Mouse (Mus musculus) neural tube, embryonic 15.5 days (tissue): ENCODE measurements around the gene Grasp. TPM values are rescaled to one million over a fixed set of nuclear protein-coding genes. Genes with fewer than 3 reads are reported as not detected.
A peak's percentile ranks its signal among the peaks of the same experiment; 100 is the strongest.

Experiments
- ATAC-seq: fragments of 200-750 bp; cut with Nextera tagmentation; 2 replicates; pipeline ENCODE4 v1.8.0; 2017; ENCODE audit warnings: mild to moderate bottlenecking, moderate TSS enrichment, moderate library complexity; ENCODE audit not compliant: low FRiP score
- H3K27ac ChIP-seq: fragments of 300-500 bp; sonication (generic); replicated peaks from 2 replicates; pipeline ENCODE4 v1.5.1; 2015; ENCODE audit warnings: mild to moderate bottlenecking, inconsistent platforms
- H3K27me3 ChIP-seq: fragments of 300-500 bp; sonication (generic); replicated peaks from 2 replicates; pipeline ENCODE4 v1.6.1; 2015; ENCODE audit warnings: inconsistent platforms
- H3K36me3 ChIP-seq: fragments of 300-500 bp; sonication (generic); 2 replicates; pipeline ENCODE4 v1.6.1; 2015; ENCODE audit warnings: inconsistent platforms
- H3K4me1 ChIP-seq: fragments of 300-500 bp; sonication (generic); 2 replicates; pipeline ENCODE4 v1.6.1; 2015; ENCODE audit warnings: inconsistent platforms
- H3K4me2 ChIP-seq: fragments of 300-500 bp; sonication (generic); 2 replicates; pipeline ENCODE4 v1.6.1; 2015; ENCODE audit warnings: inconsistent platforms, mild to moderate bottlenecking, moderate library complexity
- H3K4me3 ChIP-seq: fragments of 300-500 bp; sonication (generic); replicated peaks from 2 replicates; pipeline ENCODE4 v1.5.1; 2015; ENCODE audit warnings: mild to moderate bottlenecking, inconsistent platforms
- H3K9ac ChIP-seq: fragments of 300-500 bp; sonication (generic); replicated peaks from 2 replicates; pipeline ENCODE4 v1.6.1; 2015; ENCODE audit warnings: mild to moderate bottlenecking, inconsistent platforms
- H3K9me3 ChIP-seq: fragments of 300-500 bp; sonication (generic); replicated peaks from 2 replicates; pipeline ENCODE4 v1.6.1; 2016; ENCODE audit warnings: inconsistent platforms
- WGBS: fragments of 180-500 bp; shearing (Covaris S2); methylation state at CpG from one replicate; pipeline ENCODE4 v1.1.7; 2015; ENCODE audit warnings: mixed read lengths; 5-methylcytosine and 5-hydroxymethylcytosine counted together
- microRNA-seq: library from miRNA; unstranded; fragments of <30 nt; microRNA quantifications from one replicate; pipeline ENCODE4, GENCODE M21; 2017
- polyA plus RNA-seq: library from polyadenylated mRNA; unstranded; fragments of >200 nt; fragmentation: Nextera tagmentation; extraction: Ambion mirVana; gene quantifications from 2 replicates; pipeline ENCODE4 v1.2.1, GENCODE M21; 2015

Grasp gene
- polyA plus RNA-seq, 1 experiment from 2014 or later = 2.2 TPM

DNA sequence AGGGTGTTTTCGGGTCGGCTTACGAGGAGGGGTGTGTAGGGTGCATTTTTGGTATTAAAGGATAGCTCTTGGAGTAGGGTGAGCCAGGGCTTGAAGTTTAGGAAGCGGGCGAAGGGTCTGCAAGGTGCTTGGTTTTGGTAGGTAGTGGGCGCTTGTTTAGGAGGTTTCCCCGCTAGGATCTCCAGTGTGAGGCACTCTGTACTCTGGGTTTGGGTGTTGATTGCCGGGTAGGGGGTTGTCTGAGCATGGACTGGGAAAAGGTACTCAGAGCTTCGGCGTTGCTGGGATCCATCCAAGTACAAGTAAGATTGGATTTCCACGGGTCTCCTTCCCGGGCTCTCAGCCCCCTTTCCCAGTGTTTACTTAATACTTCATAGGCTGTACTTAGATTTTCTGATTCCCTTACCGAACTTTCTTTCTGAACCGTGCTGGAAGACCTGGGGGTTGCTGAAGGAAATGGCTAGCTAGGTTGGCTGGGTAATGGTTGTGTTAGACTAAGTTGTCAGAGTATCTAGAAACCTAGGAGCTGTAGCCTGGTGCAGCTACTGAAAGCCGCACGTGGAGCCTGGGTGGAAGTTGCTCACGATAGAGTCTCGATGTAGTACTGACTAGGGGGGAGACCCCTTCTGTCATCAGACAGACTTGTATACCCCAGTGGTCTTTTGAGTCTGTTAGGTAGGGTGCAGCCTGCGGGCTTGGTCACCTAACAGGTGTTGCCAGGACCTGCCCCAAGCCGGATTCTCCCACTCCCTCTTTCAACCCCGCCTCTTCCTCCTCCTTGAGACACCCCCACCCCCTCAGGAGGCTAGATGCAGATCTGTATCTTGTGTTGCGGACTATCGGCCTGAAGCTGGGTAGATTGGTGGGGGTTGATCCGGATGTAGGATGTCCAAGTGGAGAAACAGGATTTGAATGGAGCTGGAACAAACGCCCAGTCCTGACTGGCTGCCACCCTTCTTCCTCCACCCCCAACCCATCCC lies 43.4 kb downstream of the Grasp start:
- Histone ChIP-seq H3K4me2 (peak overlapping the region; percentile 88), H3K4me3 (peak overlapping the region; percentile 45), H3K27ac (0 out of 2 replicates have a peak overlapping the region, but pooled peaks have one; percentile 14), H3K27me3 (peaks cover 34% of the 10 kb centered on the region), H3K9ac (peak overlapping the region; percentile 58), H3K36me3 (peaks cover 8% of the 10 kb centered on the region; the same call in 1 of the 2 replicates), H3K9me3 (no peaks in the 10 kb centered on the region), H3K4me1 (peaks cover 18% of the 10 kb centered on the region)
- WGBS = 7% methylated on average over 25 of the region's 25 CpGs
- 0 out of 2 replicates have a peak, but pooled peaks have one; percentile 26 for ATAC-seq

DNA sequence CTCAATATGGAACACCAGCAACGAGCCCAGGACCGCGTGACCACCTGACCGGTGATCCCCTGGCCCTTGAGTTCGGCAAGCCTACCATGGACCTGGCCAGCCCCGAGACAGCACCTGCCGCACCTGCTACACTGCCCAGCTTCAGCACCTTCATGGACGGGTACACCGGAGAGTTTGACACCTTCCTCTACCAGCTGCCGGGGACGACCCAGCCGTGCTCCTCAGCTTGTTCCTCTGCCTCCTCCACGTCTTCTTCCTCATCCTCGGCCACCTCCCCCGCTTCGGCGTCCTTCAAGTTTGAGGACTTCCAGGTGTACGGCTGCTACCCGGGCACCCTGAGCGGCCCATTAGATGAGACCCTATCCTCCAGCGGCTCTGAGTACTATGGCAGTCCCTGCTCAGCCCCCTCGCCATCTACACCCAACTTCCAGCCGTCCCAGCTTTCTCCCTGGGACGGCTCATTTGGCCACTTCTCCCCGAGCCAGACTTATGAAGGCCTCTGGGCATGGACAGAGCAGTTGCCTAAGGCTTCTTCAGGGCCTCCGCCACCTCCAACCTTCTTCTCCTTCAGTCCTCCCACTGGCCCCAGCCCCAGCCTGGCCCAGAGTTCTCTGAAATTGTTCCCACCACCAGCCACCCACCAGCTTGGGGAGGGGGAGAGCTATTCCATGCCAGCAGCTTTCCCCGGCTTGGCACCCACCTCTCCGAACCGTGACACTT lies 46.3 kb downstream of the Grasp start:
- Histone ChIP-seq H3K9me3 (no peaks in the 10 kb centered on the region), H3K9ac (peak overlapping the region; percentile 30; the same call in 1 of the 2 replicates), H3K36me3 (peaks cover 25% of the 10 kb centered on the region), H3K27me3 (peaks cover 25% of the 10 kb centered on the region), H3K4me3 (no peak overlapping the region), H3K27ac (no peak overlapping the region), H3K4me2 (no peak overlapping the region), H3K4me1 (peaks cover 18% of the 10 kb centered on the region)
- 93% methylated on average over 29 of the region's 29 CpGs for WGBS
- ATAC-seq = no peak

DNA sequence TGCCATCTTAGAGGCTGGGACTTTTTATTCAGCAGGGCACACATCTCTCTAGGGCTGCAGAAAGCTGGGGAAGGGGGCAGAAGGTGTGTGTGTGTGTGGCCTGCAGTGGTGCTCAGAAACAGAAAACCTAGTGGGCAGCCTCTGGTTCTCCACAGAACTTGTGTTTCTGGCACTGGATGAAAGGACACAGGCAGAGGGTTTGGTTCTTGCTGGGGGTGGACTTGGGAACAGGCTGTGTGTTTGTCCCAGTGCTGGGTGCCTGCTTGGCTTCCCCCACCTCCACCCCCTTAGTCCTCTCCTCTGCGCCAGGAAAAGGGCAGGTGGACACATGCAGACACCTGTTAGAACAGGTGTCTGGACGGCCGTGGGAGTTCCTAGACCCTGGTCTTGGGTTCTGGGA lies 47.1 kb downstream of the Grasp start:
- Histone ChIP-seq H3K4me2 (no peak overlapping the region), H3K4me3 (no peak overlapping the region)

DNA sequence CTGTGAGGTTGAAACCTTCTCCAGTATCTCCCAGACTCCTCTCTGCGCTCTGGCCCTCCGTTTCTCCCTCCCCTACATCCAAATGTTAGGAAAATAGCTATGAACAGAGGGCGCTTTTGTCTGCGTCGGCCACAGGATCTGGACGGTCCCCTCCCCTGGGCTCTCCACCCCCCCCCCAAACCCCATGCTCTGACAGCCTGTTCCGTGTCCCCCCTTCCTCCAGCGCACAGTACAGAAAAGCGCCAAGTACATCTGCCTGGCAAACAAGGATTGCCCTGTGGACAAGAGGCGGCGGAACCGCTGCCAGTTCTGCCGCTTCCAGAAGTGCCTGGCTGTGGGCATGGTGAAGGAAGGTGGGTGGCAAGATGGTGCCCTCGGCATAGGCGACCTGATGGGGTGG lies 47.5 kb downstream of the Grasp start:
- WGBS = 84% methylated on average over 15 of the region's 15 CpGs
- ATAC-seq = no peak
- no peak overlapping the region for H3K27ac ChIP-seq

More for the DNA sequence above, 47.1 kb downstream of the Grasp start:
- Histone ChIP-seq H3K27me3 (peaks cover 17% of the 10 kb centered on the region), H3K9me3 (no peaks in the 10 kb centered on the region), H3K27ac (no peak overlapping the region), H3K4me1 (peaks cover 13% of the 10 kb centered on the region), H3K36me3 (peaks cover 25% of the 10 kb centered on the region), H3K9ac (peak overlapping the region; percentile 30; the same call in 1 of the 2 replicates)
- no peak for ATAC-seq
- WGBS = 91% methylated on average over 3 of the region's 3 CpGs

DNA sequence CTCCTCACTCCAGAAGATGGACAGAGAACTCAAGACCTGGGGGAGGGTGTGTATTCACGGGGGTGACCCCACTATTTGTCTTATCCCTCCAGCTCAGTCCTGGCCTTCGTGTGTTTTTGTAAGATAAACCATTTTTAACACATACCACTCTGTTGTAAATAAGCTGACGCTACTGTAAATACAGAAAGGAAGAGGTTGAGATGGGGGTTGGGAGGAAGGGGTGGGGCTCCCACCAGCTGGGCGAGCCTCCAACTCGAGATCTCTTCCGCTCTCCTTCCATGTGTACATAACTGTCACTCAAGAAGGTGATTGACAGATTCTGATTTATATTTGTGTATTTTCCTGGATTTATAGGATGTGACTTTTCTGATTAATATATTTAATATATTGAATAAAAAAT lies 50.4 kb downstream of the Grasp start:
- 85% methylated on average over 6 of the region's 6 CpGs for WGBS
- Histone ChIP-seq H3K4me3 (no peak overlapping the region), H3K4me2 (no peak overlapping the region), H3K27me3 (no peaks in the 10 kb centered on the region), H3K27ac (no peak overlapping the region), H3K9me3 (no peaks in the 10 kb centered on the region), H3K4me1 (peaks cover 23% of the 10 kb centered on the region), H3K36me3 (peaks cover 25% of the 10 kb centered on the region), H3K9ac (no peak overlapping the region)
- ATAC-seq = no peak

More for the DNA sequence above, 47.5 kb downstream of the Grasp start:
- H3K4me1 ChIP-seq = peaks cover 9% of the 10 kb centered on the region; the same call in 1 of the 2 replicates
- no peak overlapping the region for H3K4me2 ChIP-seq
- H3K9ac ChIP-seq = no peak overlapping the region
- peaks cover 25% of the 10 kb centered on the region for H3K36me3 ChIP-seq
- H3K4me3 ChIP-seq = no peak overlapping the region
- H3K27me3 ChIP-seq = peaks cover 13% of the 10 kb centered on the region
- no peaks in the 10 kb centered on the region for H3K9me3 ChIP-seq

DNA sequence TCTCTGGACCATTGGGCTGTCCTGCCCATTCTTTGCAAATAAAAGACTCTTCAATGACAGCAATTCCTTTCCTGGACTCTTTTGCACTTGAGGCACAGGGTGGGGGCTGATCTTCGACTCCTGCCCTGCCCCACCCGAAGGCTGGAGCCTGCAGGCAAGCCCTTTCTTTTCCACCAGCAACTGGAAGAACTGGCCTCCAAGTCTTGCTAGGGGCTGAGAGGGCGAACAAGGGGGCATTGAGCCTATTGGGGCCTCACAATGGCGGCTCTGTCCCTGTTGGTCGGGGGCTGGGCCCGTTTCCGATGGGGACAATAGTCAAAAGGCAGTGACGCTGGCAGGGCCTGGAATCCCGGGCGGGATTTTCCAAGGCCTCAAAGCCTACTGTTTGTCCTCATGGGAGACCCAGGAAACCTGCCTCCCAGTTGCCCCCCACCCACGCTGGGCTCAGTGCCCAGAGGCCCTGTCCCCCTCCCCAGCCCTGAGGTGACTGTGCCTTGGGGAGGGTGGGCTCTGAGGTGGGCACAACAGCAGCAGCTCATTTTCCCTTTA lies 53.4 kb downstream of the Grasp start:
- no peaks in the 10 kb centered on the region for H3K27me3 ChIP-seq
- H3K9ac ChIP-seq = no peak overlapping the region
- peaks cover 23% of the 10 kb centered on the region for H3K4me1 ChIP-seq
- no peak overlapping the region for H3K4me2 ChIP-seq
- H3K36me3 ChIP-seq = peaks cover 16% of the 10 kb centered on the region
- peak; percentile 58; the same call in 1 of the 2 replicates for ATAC-seq
- peak overlapping the region; percentile 68 for H3K27ac ChIP-seq
- H3K4me3 ChIP-seq = no peak overlapping the region
- WGBS = 25% methylated on average over 11 of the region's 11 CpGs
- no peaks in the 10 kb centered on the region for H3K9me3 ChIP-seq

DNA sequence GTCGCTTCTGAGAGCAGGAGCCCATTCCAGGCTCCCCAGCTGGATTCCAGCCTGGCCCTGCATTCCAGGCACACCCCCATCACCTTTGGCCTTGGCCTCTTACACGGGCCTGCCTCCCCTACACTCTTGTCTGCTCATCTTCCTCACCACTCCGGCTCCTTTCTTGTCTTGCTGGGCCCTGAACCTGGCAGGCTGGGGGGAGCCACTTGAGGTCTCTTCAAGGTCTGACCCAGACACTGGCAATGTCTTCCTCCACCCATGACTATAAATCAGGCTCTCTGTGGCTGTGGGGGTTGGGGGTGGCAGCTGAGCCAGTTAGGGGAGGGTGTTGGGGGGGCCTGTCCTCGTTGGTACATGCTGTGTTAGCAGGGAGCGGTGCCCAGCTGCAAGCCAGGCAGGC lies 54.6 kb downstream of the Grasp start:
- H3K27me3 ChIP-seq = no peaks in the 10 kb centered on the region
- H3K4me3 ChIP-seq = no peak overlapping the region
- peaks cover 9% of the 10 kb centered on the region for H3K36me3 ChIP-seq
- no peak for ATAC-seq
- H3K9me3 ChIP-seq = no peaks in the 10 kb centered on the region
- H3K27ac ChIP-seq = no peak overlapping the region; the same call in 1 of the 2 replicates
- no peak overlapping the region for H3K4me2 ChIP-seq
- 37% methylated on average over 5 of the region's 5 CpGs for WGBS
- peaks cover 23% of the 10 kb centered on the region for H3K4me1 ChIP-seq
- no peak overlapping the region for H3K9ac ChIP-seq

DNA sequence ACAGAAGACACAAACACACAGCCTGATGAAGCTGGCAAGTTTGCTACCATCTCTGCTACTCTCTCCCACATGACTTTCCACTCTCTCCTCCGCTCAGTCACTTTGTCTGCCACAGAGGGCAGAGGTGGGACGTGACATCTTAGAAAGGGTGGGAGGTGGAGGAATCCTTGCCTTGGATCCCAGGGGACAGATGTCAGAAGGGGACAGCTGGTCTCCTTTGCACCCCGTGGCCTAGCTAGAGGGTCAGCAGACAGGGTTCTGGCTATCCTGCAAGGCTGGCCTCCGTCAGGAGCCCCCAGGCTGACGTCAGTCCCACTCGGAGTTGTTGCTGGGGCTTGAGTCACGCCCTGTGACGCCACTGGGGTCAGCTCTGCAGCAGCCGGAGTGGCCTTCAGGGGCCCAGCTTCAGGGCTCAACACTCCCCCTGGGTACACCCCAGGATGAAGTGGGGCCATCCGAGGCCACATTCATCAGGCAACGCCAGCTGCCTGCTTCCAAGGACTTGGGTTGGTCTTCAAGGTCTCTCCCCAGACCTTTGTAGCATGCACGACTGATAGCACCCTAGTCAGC lies 55.5 kb downstream of the Grasp start:
- no peak overlapping the region for H3K9ac ChIP-seq

More for the DNA sequence above, 55.5 kb downstream of the Grasp start:
- ATAC-seq = no peak
- 71% methylated on average over 12 of the region's 12 CpGs for WGBS
- H3K36me3 ChIP-seq = no peaks in the 10 kb centered on the region
- no peaks in the 10 kb centered on the region for H3K27me3 ChIP-seq
- H3K9me3 ChIP-seq = no peaks in the 10 kb centered on the region
- no peak overlapping the region for H3K4me3 ChIP-seq
- H3K27ac ChIP-seq = no peak overlapping the region
- H3K4me2 ChIP-seq = no peak overlapping the region
- H3K4me1 ChIP-seq = peaks cover 24% of the 10 kb centered on the region

Small RNAs within 50 kb of the gene (microRNA-seq; reads per million reads assigned to microRNA genes)
- gene Mir6962 = 1.6 reads per million

Other genes starting within 250 kb of the Grasp start
- gene Gm47841, start 176.8 kb upstream of the Grasp start, polyA plus RNA-seq = 0.14 TPM in 1 of 2 replicates, not detected in the other
- gene Fignl2, start 145.6 kb upstream of the Grasp start, polyA plus RNA-seq = 0.20 and 0.22 TPM in 2 replicates
- gene Ankrd33, start 108.4 kb upstream of the Grasp start, polyA plus RNA-seq = not detected in 2 replicates
- 9.5 and 12.6 TPM in 2 replicates for gene Acvrl1, start 95.7 kb upstream of the Grasp start, polyA plus RNA-seq
- gene Acvr1b, start 50.1 kb upstream of the Grasp start, polyA plus RNA-seq = 19.3 and 23.1 TPM in 2 replicates
- gene Nr4a1, start 30.1 kb downstream of the Grasp start, polyA plus RNA-seq = 7.9 and 10.6 TPM in 2 replicates
- 77.2 TPM in 2 replicates for gene Atg101, start 60.1 kb downstream of the Grasp start, polyA plus RNA-seq
- gene 6030408B16Rik, start 69.0 kb downstream of the Grasp start, polyA plus RNA-seq = 0.44 and 0.63 TPM in 2 replicates
- gene Krt80, start 146.0 kb downstream of the Grasp start, polyA plus RNA-seq = 0.12 and 0.41 TPM in 2 replicates
- gene Krt7, start 186.9 kb downstream of the Grasp start, polyA plus RNA-seq = 1.0 and 12.2 TPM in 2 replicates
- gene Krt87, start 214.6 kb downstream of the Grasp start, polyA plus RNA-seq = 0.51 and 0.78 TPM in 2 replicates
- not detected in 2 replicates for gene Krt88, start 223.6 kb downstream of the Grasp start, polyA plus RNA-seq
- gene Krt81, start 239.6 kb downstream of the Grasp start, polyA plus RNA-seq = not detected in 2 replicates
- 0.11 TPM in 1 of 2 replicates, not detected in the other for gene Krt86, start 249.3 kb downstream of the Grasp start, polyA plus RNA-seq